Mouse (Mus musculus): ENCODE data around the gene Fam120b. TPM values are rescaled to one million over a fixed set of nuclear protein-coding genes. Genes with fewer than 3 reads are reported as not detected.
A peak's percentile ranks its signal among the peaks of the same experiment; 100 is the strongest.

Gene Fam120b
- polyA plus RNA-seq, 1 experiment from 2014 or later, result 37.2 TPM

DNA sequence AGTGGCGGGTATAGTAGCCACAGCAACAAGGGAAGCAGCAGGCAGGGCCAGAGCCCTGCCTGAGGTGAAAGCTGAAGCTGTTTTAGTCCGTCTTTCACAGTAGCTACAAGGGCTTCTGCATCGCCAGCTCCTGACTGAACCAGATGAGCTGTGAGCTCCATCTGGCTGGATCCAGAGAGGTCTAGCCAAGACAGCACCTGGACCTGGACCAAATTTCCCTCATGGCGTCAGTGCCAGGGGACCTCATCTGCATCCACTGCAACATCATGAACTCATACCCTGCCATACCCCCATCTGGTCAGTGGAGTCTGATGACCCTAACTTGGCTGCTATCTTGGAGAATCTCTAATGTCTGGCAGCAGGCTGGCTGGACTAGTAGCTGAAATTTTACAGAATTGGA, 63.8 kb downstream of the Fam120b start:
- H3K27me3 ChIP-seq (ENCODE audit: control insufficient read depth, insufficient read depth, low read length), result no peaks in the 10 kb centered on the region
- H3K9me3 ChIP-seq (ENCODE audit: control insufficient read depth, low read length), result no peaks in the 10 kb centered on the region
- DNase-seq (ENCODE audit: low spot score), result no peak
- H3K4me1 ChIP-seq (ENCODE audit: control insufficient read depth, insufficient read depth, low read length), result no peaks in the 10 kb centered on the region
- 91% methylated on average over 4 of the region's 4 CpGs for WGBS
- no peaks in the 10 kb centered on the region for H3K36me3 ChIP-seq (ENCODE audit: control insufficient read depth, insufficient read depth, low read length)
- no peak overlapping the region for H3K4me3 ChIP-seq (ENCODE audit: low read depth, low read length)
- no peak overlapping the region for H3K27ac ChIP-seq (ENCODE audit: low read depth, low read length)
- ATAC-seq (ENCODE audit: insufficient read depth, low FRiP score, low TSS enrichment), result no peak
- no peak overlapping the region for H3K4me2 ChIP-seq (ENCODE audit: low read depth)
- no peak overlapping the region for H3K9ac ChIP-seq (ENCODE audit: low read length)

GRCm38 (mm10) chr17:15461921-15462495, 66.0 kb downstream of the Fam120b start:
- 95% methylated on average over 6 of the region's 6 CpGs for WGBS

DNA sequence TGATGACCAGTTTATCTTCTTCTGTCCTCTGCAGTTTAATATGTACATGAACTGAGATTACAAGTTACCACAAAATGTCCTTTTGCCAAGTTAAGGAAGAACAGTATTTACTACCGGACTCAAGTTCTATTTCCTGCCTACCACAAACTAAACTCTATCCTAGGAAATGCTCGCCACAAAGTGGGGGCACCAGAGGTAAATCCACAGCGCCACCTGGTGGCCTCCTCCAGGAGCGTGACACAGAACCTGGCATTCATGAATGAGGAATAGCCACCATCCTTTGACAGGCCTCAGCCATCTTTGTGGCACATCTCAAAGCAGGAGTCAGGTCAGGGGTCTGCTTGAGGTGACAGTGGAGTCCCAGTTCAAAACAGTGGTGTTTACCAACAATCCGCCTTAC, 71.7 kb downstream of the Fam120b start:
- Histone ChIP-seq H3K36me3 (ENCODE audit: control insufficient read depth, insufficient read depth, low read length) (peaks cover 6% of the 10 kb centered on the region), H3K27ac (ENCODE audit: low read depth, low read length) (no peak overlapping the region), H3K9me3 (ENCODE audit: control insufficient read depth, low read length) (no peaks in the 10 kb centered on the region), H3K27me3 (ENCODE audit: control insufficient read depth, insufficient read depth, low read length) (no peaks in the 10 kb centered on the region), H3K4me1 (ENCODE audit: control insufficient read depth, insufficient read depth, low read length) (no peaks in the 10 kb centered on the region), H3K4me2 (ENCODE audit: low read depth) (no peak overlapping the region), H3K4me3 (ENCODE audit: low read depth, low read length) (no peak overlapping the region), H3K9ac (ENCODE audit: low read length) (no peak overlapping the region)
- peak; percentile 68; the same call in 1 of the 2 replicates for ATAC-seq (ENCODE audit: insufficient read depth, low FRiP score, low TSS enrichment)
- DNase-seq (ENCODE audit: low spot score), result peak; percentile 81
- 29% methylated on average over 5 of the region's 5 CpGs for WGBS

More at GRCm38 (mm10) chr17:15461921-15462495, 66.0 kb downstream of the Fam120b start:
- no peak overlapping the region for H3K4me3 ChIP-seq (ENCODE audit: low read depth, low read length)
- DNase-seq (ENCODE audit: low spot score) (no peak), ATAC-seq (ENCODE audit: insufficient read depth, low FRiP score, low TSS enrichment) (no peak)
- no peaks in the 10 kb centered on the region for H3K4me1 ChIP-seq (ENCODE audit: control insufficient read depth, insufficient read depth, low read length)
- no peak overlapping the region for H3K27ac ChIP-seq (ENCODE audit: low read depth, low read length)
- H3K27me3 ChIP-seq (ENCODE audit: control insufficient read depth, insufficient read depth, low read length), result no peaks in the 10 kb centered on the region
- no peak overlapping the region for H3K4me2 ChIP-seq (ENCODE audit: low read depth)
- H3K9me3 ChIP-seq (ENCODE audit: control insufficient read depth, low read length), result no peaks in the 10 kb centered on the region
- H3K36me3 ChIP-seq (ENCODE audit: control insufficient read depth, insufficient read depth, low read length), result no peaks in the 10 kb centered on the region
- no peak overlapping the region for H3K9ac ChIP-seq (ENCODE audit: low read length)

DNA sequence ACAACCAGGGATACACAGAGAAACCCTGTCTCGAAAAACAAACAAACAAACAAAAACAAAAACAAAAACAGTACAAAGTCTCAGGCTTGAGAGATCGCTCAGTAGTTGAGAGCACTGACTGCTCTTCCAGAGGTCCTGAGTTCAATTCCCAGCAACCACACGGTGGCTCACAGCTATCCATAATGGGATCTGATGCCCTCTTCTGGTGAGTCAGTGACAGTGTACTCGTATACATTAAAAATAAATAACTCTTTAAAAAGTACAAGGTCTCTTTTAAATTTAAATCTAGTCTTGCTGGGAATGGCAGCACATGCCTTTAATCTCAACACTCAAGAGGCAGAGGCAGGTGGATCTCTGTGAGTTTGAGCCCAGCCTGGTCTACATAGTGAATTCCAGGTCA, 76.7 kb downstream of the Fam120b start:
- DNase-seq (ENCODE audit: low spot score) (no peak), ATAC-seq (ENCODE audit: insufficient read depth, low FRiP score, low TSS enrichment) (no peak)
- H3K36me3 ChIP-seq (ENCODE audit: control insufficient read depth, insufficient read depth, low read length), result peaks cover 27% of the 10 kb centered on the region
- no peaks in the 10 kb centered on the region for H3K9me3 ChIP-seq (ENCODE audit: control insufficient read depth, low read length)
- no peak overlapping the region for H3K4me2 ChIP-seq (ENCODE audit: low read depth)
- H3K27me3 ChIP-seq (ENCODE audit: control insufficient read depth, insufficient read depth, low read length), result no peaks in the 10 kb centered on the region
- no peak overlapping the region for H3K9ac ChIP-seq (ENCODE audit: low read length)
- 94% methylated on average over 4 of the region's 4 CpGs for WGBS
- H3K4me1 ChIP-seq (ENCODE audit: control insufficient read depth, insufficient read depth, low read length), result no peaks in the 10 kb centered on the region
- no peak overlapping the region for H3K27ac ChIP-seq (ENCODE audit: low read depth, low read length)
- H3K4me3 ChIP-seq (ENCODE audit: low read depth, low read length), result no peak overlapping the region

Other genes starting within 250 kb of the Fam120b start
- gene Dll1, start 19.3 kb upstream of the Fam120b start, polyA plus RNA-seq (2014; fragmentation: Nextera tagmentation; extraction: Ambion mirVana), result 57.7 and 64.2 TPM in 2 replicates
- gene Psmb1, start 103.5 kb downstream of the Fam120b start, polyA plus RNA-seq (2014; fragmentation: Nextera tagmentation; extraction: Ambion mirVana), result 287 and 288 TPM in 2 replicates
- gene Tbp, start 103.7 kb downstream of the Fam120b start, polyA plus RNA-seq (2014; fragmentation: Nextera tagmentation; extraction: Ambion mirVana), result 84.7 TPM in 2 replicates
- 54.9 and 57.9 TPM in 2 replicates for gene Pdcd2, start 131.1 kb downstream of the Fam120b start, polyA plus RNA-seq (2014; fragmentation: Nextera tagmentation; extraction: Ambion mirVana)
- 1.0 and 1.1 TPM in 2 replicates for gene Prdm9, start 168.2 kb downstream of the Fam120b start, polyA plus RNA-seq (2014; fragmentation: Nextera tagmentation; extraction: Ambion mirVana)

All from neural tube, embryonic 11.5 days (tissue).